Mouse (Mus musculus) hindbrain, embryonic 11.5 days (tissue): ENCODE results near the gene Ptbp3. TPM values are rescaled to one million over a fixed set of nuclear protein-coding genes. Genes with fewer than 3 reads are reported as not detected.

Source experiments
- ATAC-seq: fragments of 200-750 bp; cut with Nextera tagmentation; 2 replicates; pipeline ENCODE4 v1.8.0; 2017; ENCODE audit warnings: mild to moderate bottlenecking, moderate TSS enrichment, moderate library complexity; ENCODE audit not compliant: low FRiP score
- DNase-seq: peaks from one replicate; pipeline ENCODE4 v3.0.0-alpha.2; 2015; ENCODE audit warnings: low spot score
- H3K27ac ChIP-seq: fragments of 300-500 bp; sonication (generic); 2 replicates; pipeline ENCODE4 v1.5.1; 2014; ENCODE audit warnings: mild to moderate bottlenecking, low read depth, low read length
- H3K27me3 ChIP-seq: fragments of 300-500 bp; sonication (generic); 2 replicates; pipeline ENCODE4 v1.6.1; 2014; ENCODE audit warnings: mild to moderate bottlenecking, low read length, moderate library complexity, mixed read lengths; ENCODE audit not compliant: control insufficient read depth, insufficient read depth
- H3K36me3 ChIP-seq: fragments of 300-500 bp; sonication (generic); 2 replicates; pipeline ENCODE4 v1.6.1; 2014; ENCODE audit warnings: mild to moderate bottlenecking, low read length, moderate library complexity, mixed read lengths; ENCODE audit not compliant: control insufficient read depth, insufficient read depth
- H3K4me1 ChIP-seq: fragments of 300-500 bp; sonication (generic); replicated peaks from 2 replicates; pipeline ENCODE4 v1.6.1; 2014; ENCODE audit warnings: low read length, mixed read lengths; ENCODE audit not compliant: control insufficient read depth, insufficient read depth
- H3K4me2 ChIP-seq: fragments of 300-500 bp; sonication (generic); replicated peaks from 2 replicates; pipeline ENCODE4 v1.6.1; 2014; ENCODE audit warnings: mild to moderate bottlenecking, low read depth, low read length
- H3K4me3 ChIP-seq: fragments of 300-500 bp; sonication (generic); 2 replicates; pipeline ENCODE4 v1.5.1; 2014; ENCODE audit warnings: low read depth, low read length
- H3K9ac ChIP-seq: fragments of 300-500 bp; sonication (generic); 2 replicates; pipeline ENCODE4 v1.6.1; 2014; ENCODE audit warnings: low read depth, low read length
- H3K9me3 ChIP-seq: fragments of 300-500 bp; sonication (generic); 2 replicates; pipeline ENCODE4 v1.6.1; 2016; ENCODE audit warnings: low read length; ENCODE audit not compliant: control insufficient read depth
- WGBS: fragments of 180-500 bp; shearing (Covaris S2); extraction: QIAGEN DNeasy Blood & Tissue Kit; methylation state at CpG from one replicate; pipeline ENCODE4 v1.1.7; 2014; 5-methylcytosine and 5-hydroxymethylcytosine counted together
- polyA plus RNA-seq: library from polyadenylated mRNA; unstranded; fragments of >200 nt; fragmentation: Nextera tagmentation; extraction: Ambion mirVana; gene quantifications from 2 replicates; pipeline ENCODE4 v1.2.1, GENCODE M21; 2014

The Ptbp3 gene
- polyA plus RNA-seq, 1 experiment from 2014 or later: 40.2 TPM

- no peak for ATAC-seq
- Histone ChIP-seq H3K4me3 (no peak overlapping the region), H3K4me1 (peaks cover 4% of the 10 kb centered on the region; the same call in 1 of the 2 replicates), H3K9me3 (no peaks in the 10 kb centered on the region), H3K9ac (no peak overlapping the region), H3K36me3 (no peaks in the 10 kb centered on the region), H3K27ac (no peak overlapping the region), H3K4me2 (no peak overlapping the region), H3K27me3 (peaks cover 12% of the 10 kb centered on the region; the same call in 1 of the 2 replicates)
- 82% methylated on average over 1 of the region's 1 CpGs for WGBS
- DNase-seq: no peak
Measured at GRCm38 (mm10) chr4:59441265-59441664, 107.9 kb downstream of the Ptbp3 start.

GRCm38 (mm10) chr4:59439960-59440359 lies 109.2 kb downstream of the Ptbp3 start:
- Histone ChIP-seq H3K9ac (no peak overlapping the region), H3K27ac (no peak overlapping the region), H3K4me1 (peaks cover 4% of the 10 kb centered on the region; the same call in 1 of the 2 replicates), H3K27me3 (peaks cover 12% of the 10 kb centered on the region; the same call in 1 of the 2 replicates), H3K4me3 (no peak overlapping the region), H3K4me2 (no peak overlapping the region), H3K36me3 (no peaks in the 10 kb centered on the region), H3K9me3 (no peaks in the 10 kb centered on the region)
- ATAC-seq (no peak), DNase-seq (no peak)
- WGBS: 49% methylated on average over 2 of the region's 2 CpGs

GRCm38 (mm10) chr4:59439041-59439440 lies 110.1 kb downstream of the Ptbp3 start:
- whole genome bisulfite sequencing: 35% methylated on average over 5 of the region's 5 CpGs
- ATAC-seq: no peak
- no peak overlapping the region for H3K27ac ChIP-seq
- no peak for DNase-seq
- H3K9ac ChIP-seq: no peak overlapping the region
- no peaks in the 10 kb centered on the region for H3K36me3 ChIP-seq
- no peaks in the 10 kb centered on the region for H3K9me3 ChIP-seq
- H3K4me3 ChIP-seq: peak overlapping the region; percentile 57; the same call in 1 of the 2 replicates
- peaks cover 12% of the 10 kb centered on the region; the same call in 1 of the 2 replicates for H3K27me3 ChIP-seq
- H3K4me1 ChIP-seq: peaks cover 4% of the 10 kb centered on the region; the same call in 1 of the 2 replicates
- no peak overlapping the region for H3K4me2 ChIP-seq

DNA sequence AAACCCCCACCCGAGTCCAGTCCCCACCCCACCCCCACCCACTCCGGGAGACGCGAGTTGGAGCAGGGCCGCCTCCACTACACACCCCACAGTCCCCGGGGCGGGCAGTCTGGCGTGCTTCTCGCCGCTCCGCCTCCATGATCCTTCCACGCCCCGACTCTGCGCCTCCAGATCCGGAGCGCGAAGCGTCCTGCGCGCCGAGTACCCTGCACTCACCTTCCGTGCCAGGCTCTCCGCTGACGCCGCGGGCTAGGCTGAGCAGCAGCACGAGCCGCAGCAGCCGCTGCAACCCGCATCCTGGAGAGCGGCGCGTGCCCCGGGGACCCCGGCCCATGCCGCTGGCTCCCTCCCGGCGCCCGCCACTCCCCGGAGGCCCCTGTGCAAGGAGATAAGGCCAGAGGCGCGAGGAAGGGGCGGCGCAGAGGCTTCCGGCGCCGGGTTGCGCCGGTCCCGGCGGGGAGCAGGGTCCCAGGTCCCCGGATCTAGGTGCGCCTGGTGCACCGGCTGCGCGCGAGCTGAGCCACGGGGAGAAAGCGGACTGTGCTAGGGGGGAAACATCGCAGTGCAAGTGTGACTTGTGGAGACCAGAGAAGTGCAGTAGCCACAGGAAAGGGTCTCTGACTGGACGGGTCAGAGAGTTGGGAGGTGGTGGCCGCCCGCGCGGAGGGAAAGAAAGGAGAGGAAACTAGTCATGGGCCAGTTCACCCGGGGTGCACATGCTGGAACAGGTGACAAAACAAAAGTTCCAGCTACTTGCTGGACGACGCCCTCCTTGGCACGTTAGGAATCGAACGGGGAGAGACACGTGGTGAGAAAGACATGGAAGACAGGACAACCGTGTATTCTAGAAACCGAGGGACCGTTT lies 110.9 kb downstream of the Ptbp3 start, which contains the start of gene Susd1:
TSS of gene Susd1 (minus strand) at position 644 of the 865 bp plus-strand sequence.
- no peaks in the 10 kb centered on the region for H3K36me3 ChIP-seq
- peaks cover 4% of the 10 kb centered on the region; the same call in 1 of the 2 replicates for H3K4me1 ChIP-seq
- peak within 1 kb of the TSS; percentile 100 for H3K4me2 ChIP-seq
- no peaks in the 10 kb centered on the region for H3K9me3 ChIP-seq
- H3K27ac ChIP-seq: no peak within 1 kb of the TSS
- ATAC-seq (peak; percentile 89), DNase-seq (peak; percentile 69)
- peak within 1 kb of the TSS; percentile 57 for H3K4me3 ChIP-seq
- peak within 1 kb of the TSS; percentile 67 for H3K9ac ChIP-seq
- peaks cover 12% of the 10 kb centered on the region; the same call in 1 of the 2 replicates for H3K27me3 ChIP-seq
- WGBS: under 1% methylated on average over 69 of the region's 75 CpGs

DNA sequence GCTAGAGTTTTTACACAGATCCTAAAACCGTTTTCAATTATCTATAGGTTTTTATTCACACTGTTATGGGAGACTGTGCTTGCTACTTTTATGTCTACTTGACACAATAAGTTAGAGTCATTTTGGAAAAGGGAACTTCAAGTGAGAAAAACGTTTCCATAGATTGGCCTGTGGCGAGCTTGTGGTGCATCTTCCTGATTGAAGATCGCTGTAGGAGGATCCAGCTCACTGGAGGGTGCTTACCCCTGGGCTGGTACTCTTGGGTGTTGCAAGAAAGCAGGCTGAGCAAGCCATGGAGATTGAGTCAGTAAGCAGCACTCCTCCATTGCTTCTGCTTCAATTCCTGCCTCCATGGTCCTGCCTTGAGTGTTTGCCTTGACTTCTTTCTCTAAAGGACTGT lies 113.2 kb downstream of the Ptbp3 start:
- Histone ChIP-seq H3K9me3 (no peaks in the 10 kb centered on the region), H3K27ac (no peak overlapping the region), H3K9ac (no peak overlapping the region), H3K27me3 (peaks cover 12% of the 10 kb centered on the region; the same call in 1 of the 2 replicates), H3K4me3 (no peak overlapping the region), H3K36me3 (no peaks in the 10 kb centered on the region), H3K4me2 (no peak overlapping the region), H3K4me1 (peaks cover 4% of the 10 kb centered on the region; the same call in 1 of the 2 replicates)
- WGBS: 87% methylated on average over 4 of the region's 4 CpGs
- DNase-seq (no peak), ATAC-seq (no peak)

DNA sequence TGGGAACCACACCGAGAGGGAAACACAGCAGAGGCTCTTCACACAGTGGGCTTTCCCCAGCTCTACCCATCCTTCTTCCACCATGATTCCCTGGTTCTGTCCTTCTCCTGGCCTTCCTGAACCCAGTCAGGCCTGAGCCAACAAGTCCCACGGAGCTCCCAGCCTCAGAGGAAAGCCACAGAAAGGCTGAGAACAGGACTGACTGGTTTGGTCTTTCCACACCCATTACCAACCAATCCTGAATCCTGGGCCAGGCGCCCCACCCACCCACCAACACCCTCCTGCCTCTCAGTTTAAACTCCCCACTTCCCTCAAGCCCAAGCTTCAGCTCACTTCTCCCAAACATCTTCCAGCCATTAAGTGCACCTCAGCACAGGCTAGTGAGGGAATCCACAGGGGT lies 115.1 kb downstream of the Ptbp3 start:
- Histone ChIP-seq H3K4me3 (no peak overlapping the region), H3K4me2 (no peak overlapping the region), H3K4me1 (peaks cover 4% of the 10 kb centered on the region; the same call in 1 of the 2 replicates), H3K36me3 (no peaks in the 10 kb centered on the region), H3K9ac (no peak overlapping the region), H3K27me3 (peaks cover 9% of the 10 kb centered on the region; the same call in 1 of the 2 replicates), H3K9me3 (no peaks in the 10 kb centered on the region), H3K27ac (no peak overlapping the region)
- WGBS: 67% methylated on average over 3 of the region's 3 CpGs
- ATAC-seq (no peak), DNase-seq (no peak)

GRCm38 (mm10) chr4:59429128-59429527 lies 120.0 kb downstream of the Ptbp3 start:
- no peaks in the 10 kb centered on the region for H3K4me1 ChIP-seq
- no peak overlapping the region for H3K27ac ChIP-seq
- H3K36me3 ChIP-seq: no peaks in the 10 kb centered on the region
- no peak overlapping the region for H3K9ac ChIP-seq
- DNase-seq (no peak), ATAC-seq (no peak)
- H3K4me2 ChIP-seq: no peak overlapping the region
- no peaks in the 10 kb centered on the region for H3K27me3 ChIP-seq
- WGBS: 88% methylated on average over 6 of the region's 6 CpGs
- no peak overlapping the region for H3K4me3 ChIP-seq
- no peaks in the 10 kb centered on the region for H3K9me3 ChIP-seq

- Histone ChIP-seq H3K27ac (no peak overlapping the region), H3K36me3 (no peaks in the 10 kb centered on the region), H3K9ac (no peak overlapping the region), H3K4me3 (no peak overlapping the region), H3K9me3 (no peaks in the 10 kb centered on the region), H3K4me2 (no peak overlapping the region), H3K4me1 (no peaks in the 10 kb centered on the region; the same call in 1 of the 2 replicates), H3K27me3 (no peaks in the 10 kb centered on the region)
- ATAC-seq (no peak), DNase-seq (no peak)
- WGBS: 83% methylated on average over 5 of the region's 5 CpGs
Measured at GRCm38 (mm10) chr4:59426429-59426828, 122.7 kb downstream of the Ptbp3 start.
